ENCODE assay signal across 15 mouse cellular contexts in the genomic region with DNA sequence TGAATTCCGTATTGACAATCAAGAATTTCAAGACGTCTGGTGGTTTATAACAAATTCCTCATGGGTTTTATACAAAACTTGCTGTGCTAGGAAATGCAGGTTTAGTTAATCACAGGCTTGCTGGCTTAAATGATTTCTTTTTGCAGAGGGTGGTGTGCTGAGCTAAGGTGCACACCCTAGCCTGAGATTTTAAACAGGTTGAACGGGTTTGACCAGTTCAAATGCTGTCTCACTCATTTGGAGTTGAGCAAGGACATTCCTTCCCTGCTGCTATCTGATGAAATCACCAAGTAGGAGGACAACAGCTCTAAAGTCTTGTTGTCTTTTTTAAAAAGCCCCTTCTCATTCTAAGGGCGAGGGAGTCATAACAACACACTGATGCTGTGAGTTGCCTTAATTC.
DNase-seq lines count a peak whose midpoint lies in the region; ATAC-seq lines count a peak whose summit lies in the region.
"Had no signal": no experiment of that assay in that cellular context is flagged by ENCODE, and none has a peak within 500 bp of the region (broad histone marks: within the 10 kb centered on the region; RNA-seq: fewer than 3 reads in every experiment).

No protein-coding gene starts in this region.

- H3K36me3 ChIP-seq in stomach, embryonic 15.5 days: no peaks in the 10 kb centered on the region

- no peaks in the 10 kb centered on the region for H3K4me1 ChIP-seq in stomach, embryonic 15.5 days

- H3K4me3 ChIP-seq in stomach, embryonic 15.5 days (replicated peaks): no peak overlapping the region
- H3K4me3 ChIP-seq: layer of hippocampus, adult 2 months had no signal

- no peak overlapping the region for H3K4me2 ChIP-seq in stomach, embryonic 15.5 days

- H3K27me3 ChIP-seq in stomach, embryonic 15.5 days (replicated peaks): no peaks in the 10 kb centered on the region

- peak overlapping the region; percentile 35; the same call in 1 of the 2 replicates for H3K27ac ChIP-seq in stomach, embryonic 15.5 days
- H3K27ac ChIP-seq: hindbrain, postnatal 0 days; layer of hippocampus, adult 2 months had no signal

- no peaks in the 10 kb centered on the region for H3K9me3 ChIP-seq in stomach, embryonic 15.5 days

- WGBS in large intestine, adult 2 months: 20% methylated on average over 4 of the region's 4 CpGs
- WGBS in stomach, embryonic 15.5 days: 51% methylated on average over 4 of the region's 4 CpGs

- DNase-seq in kidney, postnatal 10 days: peak; percentile 7
- no peak for DNase-seq in kidney, postnatal 4 days
- DNase-seq in fat pad, adult 2 months (ENCODE audit: extremely low read depth, low read depth, low spot score): peak; percentile 67
- DNase-seq in large intestine, adult 2 months (ENCODE audit: low read depth, low spot score): peak; percentile 77
- no peak for DNase-seq in natural killer cell, adult 2 months (ENCODE audit: low spot score in 2 of 2)
- DNase-seq in thymus, adult 18-20 months: no peak
- DNase-seq: cerebellum, adult 2 months; heart, postnatal 14 days; thymus, postnatal 4 days had no signal

- no peak overlapping the region for H3K9ac ChIP-seq in stomach, embryonic 15.5 days

- ATAC-seq in stomach, embryonic 15.5 days (ENCODE audit: insufficient read depth, low FRiP score, low read depth): peak; percentile 72; the same call in 1 of the 2 replicates
- ATAC-seq: forebrain, embryonic 14.5 days; hindbrain, postnatal 0 days; midbrain, embryonic 16.5 days; Patski had no signal

Comparison
In these comparisons a context has a peak if more than half of its experiments do, and no peak if none do; other contexts are left out.
1. DNase-seq: peak in kidney, postnatal 10 days (single experiment), fat pad, adult 2 months (single experiment) and large intestine, adult 2 months (single experiment); none in kidney, postnatal 4 days (0 of 2), natural killer cell, adult 2 months (0 of 2) and thymus, adult 18-20 months (0 of 2).